Mouse (Mus musculus) heart, postnatal 0 days (tissue): ENCODE measurements around the gene Dusp13.

Experiments used
- CTCF ChIP-seq: IDR thresholded peaks from 2 replicates; pipeline ENCODE4 v1.5.1; 2016; ENCODE audit warnings: antibody characterized with exemption, control low read depth, low read depth
- EP300 ChIP-seq: IDR thresholded peaks from 2 replicates; pipeline ENCODE4 v1.6.1; 2016; ENCODE audit warnings: antibody characterized with exemption, low read depth

DNA sequence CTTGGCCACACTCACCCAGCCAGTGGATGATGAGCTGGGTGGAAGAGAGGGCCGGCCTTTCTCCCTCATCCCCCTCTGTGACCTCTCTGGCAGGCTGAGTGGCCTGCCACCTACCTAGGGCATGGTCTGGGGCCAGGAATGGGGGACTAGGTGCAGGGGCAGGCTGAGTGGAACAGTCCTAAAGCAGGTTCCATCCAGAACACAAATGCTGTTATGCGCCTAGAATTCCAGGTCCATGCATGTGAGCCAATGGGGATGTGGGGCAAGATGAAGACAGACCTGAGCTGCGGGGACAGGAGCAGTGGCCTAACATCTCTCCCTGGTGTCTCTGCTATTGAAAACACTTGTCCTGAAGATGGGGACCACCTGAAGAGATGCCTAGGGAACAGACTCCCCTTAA lies 9.7 kb downstream of the Dusp13 start:
- TF ChIP-seq CTCF (no peak), EP300 (no peak)
